Mouse (Mus musculus): ENCODE measurements around the gene Rnls. TPM values are rescaled to one million over a fixed set of nuclear protein-coding genes. Genes with fewer than 3 reads are reported as not detected.

The Rnls gene
- 1.9 and 2.8 TPM in 2 replicates for total RNA-seq (2023)

GRCm38 (mm10) chr19:33391651-33392382 lies at the start of gene Rnls:
TSS of gene Rnls (minus strand) at chr19:33392295.

Other genes starting within 250 kb of the Rnls start
- gene Lipo4, start 125.5 kb upstream of the Rnls start, total RNA-seq (2023) = not detected in 2 replicates
- not detected in 2 replicates for gene Gm8978, start 233.0 kb upstream of the Rnls start, total RNA-seq (2023)